Mouse (Mus musculus) v-Abl transformed pro-B cells (cell line): ENCODE results near the gene Ascc3.

Experiments used
- in situ Hi-C, 2 experiments: fragments of 400-800 bp; cut with MboI; formaldehyde crosslinking; loops; one replicate each; pipeline ENCODE4 v1.15.1; 2025; ENCODE audit not compliant: unreplicated experiment in 2 of 2

The Ascc3 gene

DNA sequence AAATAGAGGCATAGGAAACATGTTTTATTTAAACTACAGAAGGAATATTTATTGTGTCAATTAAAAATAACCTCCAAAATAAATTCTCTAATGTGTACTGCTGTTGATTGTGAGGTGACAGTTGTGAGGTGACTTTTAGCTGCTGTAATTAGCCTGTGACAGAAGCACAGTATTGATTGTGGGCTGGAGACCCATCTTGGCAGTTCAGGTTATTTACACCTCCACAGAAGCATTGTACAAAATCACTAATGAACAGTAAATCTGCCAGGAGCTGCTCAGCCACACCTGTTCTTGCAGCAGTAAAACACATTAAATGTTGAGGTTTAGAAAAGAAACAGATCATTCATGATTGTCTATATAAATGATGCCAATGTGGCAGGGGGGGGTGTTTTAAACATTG lies 141.0 kb downstream of the Ascc3 start:
- in situ Hi-C loops, result no loop called here

DNA sequence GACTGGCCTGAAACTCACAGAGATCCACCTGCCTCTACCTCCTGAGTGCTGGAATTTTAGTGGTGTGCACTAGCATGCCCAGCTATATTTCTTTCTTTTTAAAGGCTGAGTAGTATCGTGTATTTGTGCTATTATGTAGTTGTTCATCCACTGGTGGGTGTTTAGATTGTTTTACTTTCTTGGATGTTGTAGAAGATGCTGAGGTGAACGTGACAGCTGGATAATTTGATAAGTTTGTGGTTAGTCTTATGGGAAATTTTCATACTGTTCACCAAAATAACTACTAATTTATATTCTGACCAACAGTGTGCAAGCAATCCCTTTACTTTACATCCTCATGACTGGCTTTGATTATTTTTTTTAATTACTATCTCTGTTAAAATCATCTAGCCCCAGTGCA lies 169.6 kb downstream of the Ascc3 start:
- in situ Hi-C loops, result no loop called here

DNA sequence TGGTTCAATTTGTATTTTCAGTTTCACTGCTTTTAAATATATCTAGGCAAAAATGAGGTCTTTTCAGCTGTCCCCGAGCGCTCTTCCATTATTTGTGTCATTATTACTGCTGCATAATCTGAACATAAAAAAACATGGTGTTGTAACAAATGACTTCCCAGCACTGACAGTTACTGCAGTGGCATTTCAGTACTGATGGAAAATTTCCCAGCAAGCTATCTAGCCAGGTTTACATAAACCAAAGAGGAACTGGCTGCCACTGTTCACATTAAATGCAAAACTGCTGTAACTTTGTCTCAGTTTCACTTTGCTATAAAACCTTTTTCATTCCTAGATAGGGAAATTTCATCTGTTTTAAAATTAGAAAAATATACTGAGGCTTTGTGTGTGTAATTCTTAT lies 170.5 kb downstream of the Ascc3 start:
- in situ Hi-C loops, result no loop called here

DNA sequence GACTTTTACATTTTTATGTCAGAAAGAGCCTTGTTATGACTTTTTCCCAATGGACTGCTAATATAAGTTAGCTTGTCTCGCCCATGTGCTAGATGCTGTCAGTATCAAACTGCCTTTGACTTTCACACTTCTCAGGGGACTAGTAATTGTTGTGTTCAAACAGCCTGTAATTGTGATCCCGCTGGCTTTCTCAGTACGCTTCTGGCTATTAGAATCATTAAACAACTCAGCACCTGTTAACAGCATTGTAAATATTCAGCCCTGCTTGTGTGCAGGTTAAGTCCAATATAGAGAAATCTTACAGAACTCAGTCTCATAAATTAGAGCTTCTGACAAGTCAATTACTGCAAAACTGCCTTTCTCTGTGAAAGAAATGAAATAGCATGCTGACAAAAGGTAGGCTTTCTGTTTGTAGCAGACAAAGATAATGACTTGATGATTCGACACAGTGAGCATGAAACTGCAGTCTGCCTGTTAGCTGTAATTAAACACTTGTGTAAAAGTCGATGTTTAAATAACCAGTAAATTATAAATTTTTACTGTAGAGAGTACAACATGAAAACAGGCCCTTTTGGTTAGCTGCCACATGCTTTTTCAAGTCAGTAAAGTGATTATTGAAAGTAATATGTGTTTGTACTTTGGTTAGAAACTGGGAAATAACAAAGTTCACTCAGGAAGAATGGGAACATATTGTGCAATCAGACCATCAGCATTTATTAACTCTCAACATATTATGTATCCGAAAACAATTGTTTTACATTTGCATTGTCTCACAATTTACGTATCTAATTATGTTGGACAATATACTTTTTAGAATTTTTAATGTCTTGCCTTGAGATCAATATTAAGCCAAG lies 171.2 kb downstream of the Ascc3 start:
- in situ Hi-C loops, result no loop called here

DNA sequence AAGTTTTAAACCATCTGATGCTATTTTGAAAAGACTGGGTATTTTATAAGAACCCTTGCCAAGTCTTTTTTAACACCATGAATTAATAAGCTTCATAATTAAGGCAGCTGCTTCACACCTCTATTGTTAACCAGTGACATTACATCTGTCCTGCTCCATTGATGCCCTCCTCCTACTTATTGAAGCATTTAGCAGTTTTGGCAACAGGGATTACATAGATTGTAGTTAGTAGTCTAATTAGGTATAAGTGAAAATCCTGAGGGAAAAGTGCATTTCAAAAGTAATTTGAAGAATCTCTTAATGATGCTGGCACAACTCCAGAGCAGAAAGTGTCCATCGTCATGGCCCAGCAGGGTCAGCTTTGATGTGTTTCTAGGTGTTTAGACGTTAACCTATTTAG lies 180.3 kb downstream of the Ascc3 start:
- in situ Hi-C loops, result no loop called here

DNA sequence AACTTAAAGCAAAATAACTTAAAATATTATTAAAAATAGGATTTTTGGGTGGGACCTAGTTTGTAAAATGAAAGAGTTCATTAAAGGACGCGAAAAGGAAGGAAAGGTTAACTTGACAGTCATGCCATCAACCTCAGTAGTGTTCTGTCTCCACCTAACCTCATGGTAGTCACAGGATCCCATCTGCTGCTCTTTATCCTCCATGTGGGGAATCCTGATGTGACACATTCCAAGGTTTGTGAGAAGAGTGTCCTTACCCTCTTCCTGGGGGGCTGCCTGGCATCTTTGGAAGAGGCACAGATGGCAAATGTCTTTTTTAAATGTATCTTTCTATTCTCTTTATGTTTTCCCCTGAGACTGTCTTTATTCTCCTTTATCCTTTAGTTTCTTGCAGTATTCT lies 181.4 kb downstream of the Ascc3 start:
- in situ Hi-C loops, result no loop called here

DNA sequence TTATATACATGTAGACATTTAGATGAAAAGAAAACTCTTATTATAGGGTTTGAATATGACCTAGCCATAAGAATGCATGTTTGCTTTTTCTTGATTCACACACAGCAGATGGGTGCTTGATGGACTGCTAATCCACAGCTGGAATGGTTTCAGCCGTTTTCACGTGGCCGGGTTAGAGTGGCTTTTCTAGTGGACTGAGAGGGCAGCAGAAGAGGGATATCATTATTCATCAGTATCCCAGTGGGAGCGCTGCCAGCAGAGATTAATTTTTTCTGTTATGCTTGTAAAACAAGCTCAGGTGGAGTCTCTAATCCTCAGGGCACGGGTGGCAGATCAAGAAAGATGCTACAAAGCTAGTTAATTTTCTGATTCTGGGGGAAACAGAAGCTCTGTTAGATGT lies 200.4 kb downstream of the Ascc3 start:
- in situ Hi-C loops, result no loop called here

DNA sequence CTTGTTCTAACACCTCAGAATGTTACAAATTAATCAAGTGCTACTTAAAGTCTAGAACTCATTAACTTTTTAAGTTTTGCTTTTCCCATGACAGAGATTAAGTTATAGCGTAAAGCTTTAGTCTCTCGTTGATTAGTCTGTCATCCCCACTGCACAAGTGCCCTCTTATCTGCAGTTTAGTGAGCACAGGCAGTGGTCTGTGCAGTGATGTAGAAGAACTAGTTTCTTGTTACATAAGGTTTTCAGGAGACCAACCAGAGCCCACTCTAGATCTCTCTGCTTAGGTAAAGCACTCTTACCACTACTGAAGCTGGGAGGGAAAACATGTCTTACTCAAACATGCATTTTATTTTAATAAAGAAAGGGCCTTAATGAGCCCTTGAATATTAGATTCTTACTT lies 209.1 kb downstream of the Ascc3 start:
- in situ Hi-C loops, result no loop called here

DNA sequence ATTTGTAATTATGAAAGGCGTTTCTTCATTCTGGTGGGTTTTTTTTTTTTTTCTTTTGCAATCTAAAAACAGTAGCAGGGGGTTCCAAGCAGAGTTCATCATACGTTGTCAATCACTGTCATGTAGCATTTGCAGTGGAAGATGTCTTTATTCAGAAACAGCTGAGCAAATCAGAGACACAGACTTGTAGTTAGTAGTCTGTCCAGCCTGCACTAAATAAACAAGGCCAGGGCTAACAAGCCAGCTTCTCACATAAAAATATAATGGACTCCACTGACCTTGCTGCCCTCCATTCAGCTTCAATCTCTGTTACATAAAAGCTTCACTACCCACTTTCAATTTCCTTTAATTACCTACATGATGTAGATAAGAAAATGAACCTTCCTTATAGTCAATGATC lies 209.9 kb downstream of the Ascc3 start:
- in situ Hi-C loops, result no loop called here

DNA sequence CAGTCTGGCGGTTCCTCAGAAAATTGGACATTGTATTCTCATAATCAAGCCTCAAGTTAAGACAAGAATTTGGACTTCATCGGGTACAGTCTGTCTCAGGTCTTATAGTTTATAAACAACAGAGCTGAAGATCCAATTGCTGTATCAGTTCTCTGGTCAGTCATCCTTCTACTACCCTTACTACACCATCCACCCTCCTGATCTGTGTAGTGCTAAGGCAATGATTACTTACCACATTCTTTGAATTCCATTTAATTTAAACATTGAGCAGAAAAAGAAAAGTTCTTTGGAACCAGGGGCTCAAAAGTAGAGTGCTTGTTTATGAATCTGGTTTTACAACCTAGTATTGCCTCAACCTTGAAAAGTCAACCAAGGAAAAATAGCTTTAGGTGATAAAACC lies 213.7 kb downstream of the Ascc3 start:
- in situ Hi-C loops, result no loop called here

DNA sequence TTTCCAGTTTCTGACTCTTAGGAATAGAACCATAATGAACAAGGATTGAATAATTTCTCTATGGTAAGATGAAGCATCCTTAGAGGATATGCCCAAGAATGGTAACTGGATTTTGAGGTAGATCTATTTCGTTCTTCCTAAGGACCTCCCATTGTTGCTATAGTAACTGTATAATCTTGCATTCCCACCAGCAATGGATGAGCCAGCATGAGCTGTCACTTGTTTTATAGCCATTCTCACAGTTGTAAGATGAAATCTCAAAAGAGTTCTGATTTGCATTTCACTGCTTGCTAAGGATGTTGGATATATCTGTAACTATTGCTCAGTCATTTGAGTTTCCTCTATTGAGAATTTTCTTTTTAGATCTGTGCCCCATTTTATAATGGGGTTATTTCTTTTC lies 229.9 kb downstream of the Ascc3 start:
- in situ Hi-C loops, result no loop called here

DNA sequence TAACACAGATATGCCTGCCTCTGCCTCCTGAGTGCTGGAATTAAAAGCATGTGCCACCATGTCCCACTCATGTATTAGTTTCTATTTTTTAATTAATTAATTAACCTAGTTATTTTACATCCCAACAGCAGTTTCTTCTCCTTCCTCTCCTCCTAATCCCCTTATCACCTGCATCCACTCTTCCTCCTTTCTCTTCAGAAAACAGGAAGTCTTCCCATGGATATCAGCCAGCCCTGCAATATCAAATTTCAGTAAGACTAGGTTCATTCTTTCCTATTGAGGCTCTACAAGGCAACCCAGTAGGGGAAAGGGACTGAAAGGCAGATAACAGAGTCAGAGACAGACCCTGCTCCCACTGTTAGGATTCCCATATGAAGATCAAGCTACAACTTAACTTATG lies 234.4 kb downstream of the Ascc3 start:
- in situ Hi-C loops, result no loop called here

DNA sequence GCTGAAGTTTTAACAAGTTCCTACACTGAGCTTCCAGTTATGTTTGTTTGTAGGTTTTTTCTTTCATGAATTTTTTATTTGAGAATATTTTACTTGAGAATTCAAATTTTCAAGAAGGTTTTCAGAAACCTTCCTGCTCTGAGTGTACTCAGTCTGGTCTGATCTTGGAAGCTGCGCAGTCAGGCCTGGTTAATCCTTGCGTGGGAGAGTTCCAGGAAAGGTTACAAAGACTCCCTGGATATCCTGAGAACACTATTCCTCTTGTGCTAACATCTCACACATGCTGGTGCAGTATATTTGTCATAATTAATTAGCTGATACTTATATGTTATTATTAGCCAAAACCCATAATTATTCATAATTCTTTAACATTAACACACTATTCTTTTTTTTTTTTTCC lies 242.1 kb downstream of the Ascc3 start:
- in situ Hi-C loops, result no loop called here

DNA sequence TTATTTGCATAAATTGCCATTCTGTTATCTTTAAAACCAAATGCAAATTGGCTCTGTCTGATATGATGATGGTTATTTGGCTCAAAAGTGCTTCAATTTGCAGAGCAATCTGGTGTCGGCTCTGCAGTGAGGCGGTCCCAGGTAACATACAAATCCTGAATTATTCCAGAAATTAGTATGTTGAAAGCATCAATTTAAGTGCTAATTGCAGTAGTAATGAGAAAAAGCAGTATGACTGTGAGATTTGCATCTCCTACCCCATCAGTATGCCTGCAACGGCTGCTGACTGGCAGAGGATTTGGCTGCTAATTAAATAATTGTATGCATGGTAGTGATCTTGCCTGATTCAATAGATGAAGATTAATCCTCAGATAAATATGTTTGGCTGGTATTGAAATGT lies 250.9 kb downstream of the Ascc3 start:
- in situ Hi-C loops, result no loop called here

DNA sequence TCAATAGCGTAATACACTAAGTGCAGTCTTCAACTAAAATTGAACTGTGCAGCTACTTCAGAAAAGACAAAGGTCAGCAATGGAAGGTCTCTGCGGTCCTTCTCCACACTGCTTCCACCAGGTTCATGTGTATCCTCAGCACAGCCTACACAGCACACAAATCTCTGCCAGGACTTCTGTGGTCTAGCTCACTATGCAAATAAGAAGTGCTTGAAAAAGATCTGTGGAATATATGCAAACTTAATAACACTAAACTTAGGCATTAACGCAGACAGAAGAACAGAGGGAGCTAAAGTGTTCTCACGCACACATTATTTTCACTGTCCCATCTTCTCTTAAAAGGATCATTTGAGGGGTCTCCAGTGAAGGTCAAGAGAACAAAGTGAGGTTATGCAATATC lies 275.7 kb downstream of the Ascc3 start:
- in situ Hi-C loops, result no loop called here

DNA sequence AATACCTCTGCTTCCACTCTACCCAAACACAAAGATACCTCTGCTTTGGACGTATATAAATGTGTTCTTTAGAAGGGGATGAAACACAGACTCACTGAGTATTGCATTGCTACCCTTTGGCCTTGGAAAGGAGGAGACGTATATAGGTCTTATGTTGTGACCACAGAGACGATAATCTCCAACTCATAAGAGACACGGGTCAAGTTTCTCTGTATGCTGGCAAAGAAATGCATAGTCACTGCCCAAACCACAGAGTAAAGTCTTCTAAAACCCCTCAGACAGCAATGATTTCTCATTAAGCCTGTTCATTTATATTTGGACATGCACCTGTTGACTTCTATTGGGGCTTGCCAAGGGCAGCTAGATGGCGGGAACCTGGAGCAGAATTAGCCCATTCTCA lies 284.5 kb downstream of the Ascc3 start:
- in situ Hi-C loops, result loop anchor here in 1 of 2 experiments (10.0 to 25.0 kb wide), 2 partner anchors 778 to 910 kb away; no protein-coding TSS in a partner anchor

DNA sequence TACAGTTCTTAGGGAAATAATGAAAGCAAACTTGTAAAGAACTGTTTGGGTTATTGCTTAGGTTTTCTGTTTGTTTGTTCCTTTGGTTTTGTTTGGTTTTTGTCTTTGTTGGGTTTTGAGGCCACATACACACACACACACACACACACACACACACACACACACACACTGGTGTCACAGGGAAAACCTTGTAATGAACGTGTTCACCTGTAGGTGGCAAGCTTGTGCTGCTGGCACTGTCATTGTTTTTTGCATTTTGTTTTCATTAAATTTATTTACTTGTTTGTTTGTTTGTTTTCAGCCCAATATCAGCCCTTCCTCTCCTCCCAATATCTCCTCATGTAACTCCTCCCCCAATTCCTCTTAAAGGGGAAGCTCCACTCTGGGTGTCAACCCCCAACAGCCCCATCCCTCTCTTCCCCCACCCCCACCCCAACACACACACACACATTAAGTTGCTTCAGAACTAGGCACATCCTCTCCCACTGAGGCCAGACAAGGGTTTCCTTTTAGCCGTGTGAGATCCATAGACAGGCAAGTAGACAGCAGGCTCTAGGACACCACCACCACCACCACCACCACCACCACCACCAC lies 289.1 kb downstream of the Ascc3 start:
- in situ Hi-C loops, result loop anchor here (5.0 to 25.0 kb wide), 4 partner anchors 177 to 906 kb away; no protein-coding TSS in a partner anchor

DNA sequence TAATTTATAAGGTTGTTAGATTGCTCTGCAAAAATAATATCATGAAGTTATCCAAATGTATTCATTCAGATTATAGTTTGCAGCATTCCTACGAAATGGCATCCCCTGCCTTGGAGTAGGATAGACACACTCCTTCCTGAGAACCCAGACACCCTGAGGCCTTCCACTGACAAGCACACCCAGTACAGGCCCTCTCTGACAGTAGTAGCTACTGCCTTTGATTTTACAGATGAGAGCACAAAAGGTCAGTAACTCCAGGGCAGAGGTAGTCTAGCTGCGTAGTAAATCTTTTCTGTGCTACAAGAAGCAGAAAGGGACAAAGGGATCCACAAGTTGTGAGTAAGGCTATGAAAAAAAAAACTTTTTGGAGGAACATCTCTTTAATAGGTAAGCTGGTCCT lies 289.9 kb downstream of the Ascc3 start:
- in situ Hi-C loops, result loop anchor here (5.0 to 25.0 kb wide), 4 partner anchors 178 to 905 kb away; no protein-coding TSS in a partner anchor

DNA sequence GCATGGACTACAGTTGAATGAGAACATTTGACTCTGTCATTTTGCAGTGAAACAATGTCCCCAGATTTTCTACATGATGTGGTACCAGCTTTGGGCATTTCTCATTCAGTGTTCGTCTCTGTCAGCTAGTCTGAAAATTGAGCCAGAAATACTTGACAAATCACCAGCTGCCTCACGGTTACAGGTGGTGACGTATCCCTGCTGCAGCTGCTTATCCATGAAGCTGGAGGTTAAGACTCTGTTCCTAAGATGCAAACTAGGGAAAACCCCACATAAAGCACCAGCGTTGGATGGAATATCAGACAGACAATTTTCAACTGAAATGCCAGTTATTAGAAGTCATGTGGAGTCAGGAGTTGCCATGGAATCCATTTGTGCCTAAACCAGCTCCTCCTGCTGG lies 293.8 kb downstream of the Ascc3 start:
- in situ Hi-C loops, result loop anchor here (10.0 to 25.0 kb wide), 3 partner anchors 182 to 901 kb away; no protein-coding TSS in a partner anchor

DNA sequence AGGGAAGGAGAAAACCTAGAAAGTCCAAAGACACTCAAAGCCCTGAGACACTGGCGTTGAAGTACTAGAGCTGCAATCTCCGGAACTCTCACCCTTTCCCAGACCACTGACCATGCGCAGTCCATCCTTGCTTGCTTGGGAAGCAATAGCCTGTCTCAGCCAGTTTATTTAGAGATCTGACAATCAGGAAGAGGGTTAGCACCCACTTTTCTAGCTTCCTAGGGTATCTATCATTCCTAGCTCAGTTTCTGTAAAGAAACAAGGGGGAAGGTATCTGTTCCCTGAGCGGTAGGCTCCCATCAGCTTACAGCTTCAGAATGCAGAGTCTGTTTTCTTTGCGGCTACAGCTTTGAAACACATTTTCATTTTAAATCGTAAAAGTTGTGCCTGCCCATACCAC lies 298.2 kb downstream of the Ascc3 start:
- in situ Hi-C loops, result loop anchor here in 1 of 2 experiments (25.0 kb wide), 1 partner anchor 897 kb away; no protein-coding TSS in a partner anchor

DNA sequence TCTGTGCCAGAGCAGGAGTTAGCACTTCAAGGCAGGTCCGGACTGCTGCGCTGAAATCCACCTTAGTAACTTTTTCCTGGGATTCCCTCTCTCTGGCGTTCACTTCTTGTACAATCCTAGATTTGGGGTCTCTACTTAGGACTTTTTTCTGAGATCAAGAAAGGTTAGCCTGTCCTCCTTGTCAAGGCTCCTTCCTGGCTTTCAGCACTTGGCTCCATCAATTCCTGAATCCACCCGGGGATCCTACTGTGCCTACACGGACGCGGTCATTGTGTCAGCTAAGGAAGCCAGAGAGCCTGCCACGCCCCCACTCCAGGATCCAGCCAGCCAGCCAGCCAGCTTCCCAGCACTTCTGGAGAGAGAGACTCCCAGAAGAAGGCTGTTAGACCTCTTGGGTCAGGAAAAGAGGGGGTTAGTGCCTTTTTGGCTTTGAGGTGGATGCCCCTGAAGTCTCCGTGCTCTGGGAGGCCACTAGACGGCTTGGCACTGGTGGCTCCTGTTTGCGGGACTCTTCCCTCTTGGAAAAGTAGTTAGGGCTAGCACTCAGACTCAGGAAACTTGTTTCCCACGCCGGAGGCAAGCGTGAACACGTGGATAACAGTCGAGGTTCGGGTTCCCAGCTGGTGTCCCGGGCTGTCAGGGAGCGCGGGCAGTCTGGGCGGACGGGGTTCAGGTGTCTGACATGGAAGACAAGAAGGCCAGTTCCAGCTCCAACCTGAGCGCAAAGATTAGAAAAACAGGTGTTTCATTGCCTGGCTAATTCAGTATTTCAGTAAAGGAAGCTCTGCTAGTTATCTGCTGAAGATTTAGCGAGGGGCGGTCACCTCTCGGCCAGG lies 299.6 kb downstream of the Ascc3 start:
- in situ Hi-C loops, result loop anchor here in 1 of 2 experiments (25.0 kb wide), 1 partner anchor 895 kb away; no protein-coding TSS in a partner anchor
